Mouse (Mus musculus) left cerebral cortex, postnatal 25 days (tissue): ENCODE data around the gene 2010111I01Rik. TPM values are rescaled to one million over a fixed set of nuclear protein-coding genes. Genes with fewer than 3 reads are reported as not detected.

Source experiments
- DNase-seq, 2 experiments: peaks; one replicate each; pipeline ENCODE4 v3.0.0; 2022; ENCODE audit warnings: low spot score in 2 of 2, mixed read lengths in 1 of 2
- intact Hi-C: fragments of 180-260 bp; cut with DNase I; formaldehyde crosslinking; loops from one replicate; pipeline ENCODE4 v1.15.1; 2025
- total RNA-seq, 2 experiments: library from RNA; stranded (reverse); gene quantifications; 2 replicates each; pipeline ENCODE4 v1.2.3; 2021

Gene 2010111I01Rik
- total RNA-seq, 2 experiments from 2014 or later = 93.6 to 105 TPM

GRCm38 (mm10) chr13:63010345-63011090 lies 45.8 kb downstream of the 2010111I01Rik start:
- intact Hi-C loops = loop anchor here (5.0 kb wide), 1 partner anchor 38 kb away; no protein-coding TSS in a partner anchor
- DNase-seq = peak in 1 of 2 experiments; percentile 32

DNA sequence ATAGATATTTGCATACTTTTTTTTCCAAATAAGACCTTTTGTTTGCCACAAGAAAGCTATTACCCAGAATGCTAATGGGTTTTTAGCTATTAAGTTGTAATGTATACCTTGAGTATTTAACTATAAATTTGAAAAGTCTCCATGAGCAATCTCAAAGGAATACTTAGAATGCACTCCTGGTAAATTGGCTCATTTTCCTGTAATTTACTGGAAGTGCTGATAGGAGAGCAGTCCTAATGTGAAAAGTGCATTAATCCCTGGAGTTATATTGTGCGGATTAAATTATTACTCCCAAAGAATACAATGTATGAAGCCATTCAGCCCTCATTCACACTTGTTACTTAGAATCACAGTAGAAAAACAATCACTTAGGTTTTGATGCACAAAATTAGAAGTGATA lies 49.7 kb downstream of the 2010111I01Rik start:
- intact Hi-C loops = loop anchor here (5.0 kb wide), 1 partner anchor 42 kb away; no protein-coding TSS in a partner anchor

GRCm38 (mm10) chr13:63015362-63015761 lies 50.7 kb downstream of the 2010111I01Rik start:
- peak in 1 of 2 experiments; percentile 12 for DNase-seq
- intact Hi-C loops = loop anchor here (5.0 kb wide), 1 partner anchor 73 kb away; no protein-coding TSS in a partner anchor

More for the DNA sequence above, 49.7 kb downstream of the 2010111I01Rik start:
- DNase-seq = no peak

GRCm38 (mm10) chr13:63016056-63016455 lies 51.4 kb downstream of the 2010111I01Rik start:
- DNase-seq = peak; percentile 54 to 93

GRCm38 (mm10) chr13:63023243-63024217 lies 58.8 kb downstream of the 2010111I01Rik start:
- intact Hi-C loops = no loop called here
- DNase-seq = no peak

More at GRCm38 (mm10) chr13:63016056-63016455, 51.4 kb downstream of the 2010111I01Rik start:
- intact Hi-C loops = loop anchor here (5.0 kb wide), 1 partner anchor 74 kb away; no protein-coding TSS in a partner anchor

- intact Hi-C loops = no loop called here
- no peak for DNase-seq
Measured at GRCm38 (mm10) chr13:63030023-63030422, 65.3 kb downstream of the 2010111I01Rik start.

DNA sequence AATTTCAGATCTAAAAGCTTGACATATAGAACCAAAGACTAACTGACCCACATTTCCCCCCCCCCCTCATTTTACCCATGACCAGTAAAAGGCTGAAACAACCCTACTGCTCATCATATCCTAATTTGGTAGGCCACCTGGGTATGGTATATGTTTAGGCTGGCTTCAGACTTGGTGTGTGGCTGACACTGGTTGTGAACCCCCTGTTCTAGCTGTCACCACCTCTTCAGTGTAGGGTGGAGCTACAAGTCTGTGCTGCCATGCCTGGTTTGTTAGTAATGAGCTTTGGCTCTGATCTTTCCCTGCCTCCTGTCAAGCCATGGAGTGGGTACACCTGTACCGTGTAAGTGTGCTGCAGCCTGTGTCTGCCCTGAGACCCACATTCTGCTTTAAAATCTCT lies 66.6 kb downstream of the 2010111I01Rik start:
- no peak for DNase-seq
- intact Hi-C loops = no loop called here

GRCm38 (mm10) chr13:63032304-63032830 lies 67.7 kb downstream of the 2010111I01Rik start:
- DNase-seq = no peak
- intact Hi-C loops = no loop called here

- intact Hi-C loops = no loop called here
- DNase-seq = no peak
Measured at GRCm38 (mm10) chr13:63032958-63033357, 68.3 kb downstream of the 2010111I01Rik start.

- DNase-seq = no peak
- intact Hi-C loops = no loop called here
Measured at GRCm38 (mm10) chr13:63033364-63033763, 68.7 kb downstream of the 2010111I01Rik start.

GRCm38 (mm10) chr13:63034666-63035065 lies 70.0 kb downstream of the 2010111I01Rik start:
- intact Hi-C loops = no loop called here
- DNase-seq = no peak

DNA sequence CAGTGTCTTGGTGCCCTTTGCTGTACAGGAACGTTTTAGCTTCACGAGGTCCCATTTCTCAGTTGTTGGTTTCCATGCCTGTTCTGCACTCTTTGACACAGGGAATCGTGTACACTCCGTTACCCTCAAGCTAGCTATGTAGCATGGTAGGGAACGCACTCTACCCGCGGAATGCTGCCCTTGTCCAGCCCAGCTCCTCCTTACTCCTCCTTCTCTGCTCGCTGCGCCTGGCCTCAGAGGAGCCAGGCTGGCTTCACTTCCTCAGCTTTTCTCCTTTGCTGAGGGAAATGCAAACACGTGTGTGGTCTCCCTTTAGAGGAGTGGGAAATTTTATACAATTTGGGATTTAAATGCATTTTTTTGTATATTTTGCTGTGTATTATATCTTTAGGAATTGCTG lies 73.2 kb downstream of the 2010111I01Rik start:
- intact Hi-C loops = no loop called here
- DNase-seq = no peak

GRCm38 (mm10) chr13:63038415-63038814 lies 73.7 kb downstream of the 2010111I01Rik start:
- DNase-seq = no peak
- intact Hi-C loops = no loop called here

DNA sequence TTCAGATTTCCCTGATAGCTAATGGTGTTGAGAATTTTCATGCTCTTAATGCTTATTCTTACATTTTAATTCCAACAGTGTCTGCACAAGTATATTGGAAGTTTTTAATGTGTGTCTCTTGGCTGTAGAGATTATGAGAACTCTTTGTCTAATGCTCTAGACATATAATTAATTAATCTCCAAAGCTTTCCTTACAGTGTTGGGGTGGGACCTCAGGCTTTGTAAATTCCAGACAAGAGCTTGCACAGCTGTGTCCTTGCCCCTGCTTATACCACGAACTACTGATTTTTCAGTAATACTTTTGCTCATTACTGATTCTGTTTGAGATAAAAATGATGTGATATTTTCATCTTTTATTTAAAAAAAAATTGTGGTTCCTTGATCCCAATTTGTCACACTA lies 74.2 kb downstream of the 2010111I01Rik start:
- no peak for DNase-seq
- intact Hi-C loops = no loop called here

DNA sequence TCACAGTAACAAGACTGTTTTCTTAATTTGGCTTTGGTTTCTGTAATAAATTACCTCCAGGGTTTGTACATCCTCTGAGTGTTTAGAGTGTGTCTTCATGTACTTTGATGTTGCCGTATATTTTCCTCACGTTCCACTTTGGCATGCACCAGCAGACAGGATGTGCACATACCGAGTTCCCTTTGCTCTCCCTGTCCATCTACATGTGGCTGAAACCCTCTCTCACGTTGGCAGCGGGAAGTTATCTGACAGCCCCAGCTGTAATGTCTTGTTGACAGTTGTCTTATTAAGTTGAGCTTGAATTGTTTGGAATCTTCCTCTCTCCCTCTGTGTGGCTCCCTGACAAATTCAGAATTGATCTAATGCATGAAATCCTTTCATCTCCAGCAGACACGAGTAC lies 74.6 kb downstream of the 2010111I01Rik start:
- intact Hi-C loops = no loop called here
- no peak for DNase-seq

GRCm38 (mm10) chr13:63039848-63040247 lies 75.2 kb downstream of the 2010111I01Rik start:
- DNase-seq = no peak
- intact Hi-C loops = no loop called here

- intact Hi-C loops = loop anchor here (2.0 to 5.0 kb wide), 4 partner anchors 49 to 285 kb away; no protein-coding TSS in a partner anchor
Measured at GRCm38 (mm10) chr13:63045504-63046205, 81.0 kb downstream of the 2010111I01Rik start.

GRCm38 (mm10) chr13:63046206-63047020 lies 81.7 kb downstream of the 2010111I01Rik start:
- DNase-seq = peak; percentile 73 to 84
- intact Hi-C loops = loop anchor here (2.0 to 5.0 kb wide), 4 partner anchors 48 to 284 kb away; no protein-coding TSS in a partner anchor

More at GRCm38 (mm10) chr13:63045504-63046205, 81.0 kb downstream of the 2010111I01Rik start:
- DNase-seq = no peak
